Mouse (Mus musculus) urinary bladder, adult 2 months (tissue): ENCODE measurements around the gene Susd4. TPM values are rescaled to one million over a fixed set of nuclear protein-coding genes. Genes with fewer than 3 reads are reported as not detected.
A peak's percentile ranks its signal among the peaks of the same experiment; 100 is the strongest.

Source experiments
- DNase-seq: peaks from one replicate; pipeline ENCODE4 v3.0.0; 2022; ENCODE audit warnings: low spot score
- polyA plus RNA-seq: library from polyadenylated mRNA; depleted of rRNA; stranded (reverse); fragments of >200 nt; gene quantifications from 2 replicates; pipeline ENCODE4 v1.2.3, GENCODE M21; 2012

The Susd4 gene
- polyA plus RNA-seq, 1 experiment: 9.2 TPM

- DNase-seq: no peak
These were observed 93.0 kb downstream of the Susd4 start for GRCm38 (mm10) chr1:182856636-182857035.

DNA sequence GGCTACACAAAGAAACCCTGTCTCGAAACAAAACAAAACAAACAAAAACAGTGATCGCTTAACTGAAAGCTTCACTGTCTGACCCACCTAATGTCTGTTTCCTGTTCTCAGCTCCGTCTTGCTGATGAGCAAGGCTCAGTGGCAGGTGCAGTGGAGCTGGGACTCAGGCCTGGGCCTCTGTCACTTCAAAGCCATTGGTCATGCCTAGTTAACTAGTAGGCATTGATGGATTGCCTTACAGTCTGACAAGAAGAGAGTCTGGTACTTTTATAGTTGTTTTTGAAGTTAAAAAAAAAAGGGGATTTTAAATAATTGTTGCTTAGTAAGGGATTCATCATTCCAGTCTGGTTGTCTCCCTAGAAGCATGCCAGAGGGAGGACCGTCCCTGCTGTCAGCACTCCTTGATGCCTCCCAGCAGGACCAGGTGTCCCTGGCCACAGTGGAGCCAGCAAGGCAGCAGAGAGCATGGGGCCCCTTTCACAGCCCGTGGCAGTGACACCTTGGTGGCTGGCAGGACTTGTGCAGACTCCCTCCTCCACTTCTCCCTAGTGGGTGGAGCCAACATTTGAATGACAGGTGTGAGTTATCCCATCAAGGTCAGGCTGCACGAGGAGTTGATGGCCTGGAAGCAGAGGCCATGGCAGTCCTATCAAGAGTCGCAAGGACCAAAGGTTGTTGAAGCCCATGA is 98.2 kb downstream of the Susd4 start:
- DNase-seq: no peak

- DNase-seq: no peak
These were observed 99.7 kb downstream of the Susd4 start for GRCm38 (mm10) chr1:182863396-182863795.

DNA sequence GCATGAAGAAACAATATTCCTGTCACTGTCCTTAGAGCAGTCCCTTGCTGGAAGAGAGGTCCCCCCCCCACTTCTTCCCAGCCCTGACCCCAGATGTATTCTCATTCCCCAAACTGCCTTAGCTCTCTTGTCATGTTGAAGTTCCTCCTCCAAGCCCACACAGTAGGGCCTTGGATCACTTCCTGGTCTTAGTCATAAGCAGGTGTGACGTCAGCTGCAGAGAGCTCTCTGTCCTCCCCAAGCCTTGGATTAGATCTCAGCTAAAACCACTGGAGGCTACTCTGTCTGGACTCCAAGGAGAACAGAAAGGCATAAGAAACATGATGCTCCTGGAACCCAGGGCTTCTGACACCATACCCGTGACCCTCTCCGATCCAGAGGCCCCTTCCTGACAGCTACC is 104.2 kb downstream of the Susd4 start:
- DNase-seq: no peak

DNA sequence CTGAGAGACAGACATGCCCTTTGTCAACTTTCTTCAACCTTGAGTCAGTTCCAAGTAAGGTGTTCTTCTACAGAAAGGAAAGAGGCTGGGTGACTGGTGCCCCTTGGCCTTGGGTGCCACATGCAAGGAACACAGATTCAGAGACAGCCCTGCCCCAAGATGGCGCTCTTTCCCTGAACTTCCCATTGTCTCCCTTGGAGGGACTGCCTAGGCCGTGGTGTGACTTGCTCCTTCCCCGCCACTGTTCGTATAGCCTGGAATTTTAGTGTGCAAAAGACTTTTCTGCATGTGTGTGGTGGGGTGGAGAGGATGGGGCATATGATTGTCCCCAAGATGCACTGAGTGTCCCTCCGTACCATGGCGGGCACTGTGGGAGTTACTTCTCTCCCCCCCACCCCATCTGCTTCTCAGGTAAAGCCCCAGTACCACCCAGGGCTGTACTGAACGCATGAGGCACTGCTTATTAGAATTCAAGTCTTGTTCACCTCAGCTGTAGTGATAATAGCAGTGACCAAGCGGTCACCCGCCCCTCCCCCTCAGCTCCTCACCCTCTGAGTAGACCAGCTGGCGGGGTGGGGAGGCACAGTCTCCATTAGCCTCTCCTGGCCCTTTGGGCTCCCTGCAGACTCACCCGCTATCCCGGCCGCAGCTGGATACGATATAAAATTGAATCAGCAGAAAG is 104.9 kb downstream of the Susd4 start:
- DNase-seq: peak; percentile 32

DNA sequence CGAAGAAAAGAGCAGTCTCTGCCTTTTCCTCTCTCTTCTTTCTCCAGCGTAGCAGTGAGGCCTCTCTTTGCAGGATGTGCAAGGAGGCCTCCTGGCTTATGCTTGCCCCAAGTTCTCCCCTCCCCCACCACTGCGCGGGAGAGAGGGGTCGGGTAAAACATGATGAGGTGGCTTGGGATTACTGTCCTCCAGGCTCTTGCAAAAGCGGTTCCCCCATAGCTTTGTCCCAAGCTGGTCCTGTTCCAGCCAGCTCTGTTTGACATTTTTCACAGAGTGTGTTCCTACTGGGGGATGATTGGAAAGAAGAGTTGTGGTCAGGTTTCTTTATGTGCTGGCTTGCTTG is 105.4 kb downstream of the Susd4 start:
- DNase-seq: no peak

DNA sequence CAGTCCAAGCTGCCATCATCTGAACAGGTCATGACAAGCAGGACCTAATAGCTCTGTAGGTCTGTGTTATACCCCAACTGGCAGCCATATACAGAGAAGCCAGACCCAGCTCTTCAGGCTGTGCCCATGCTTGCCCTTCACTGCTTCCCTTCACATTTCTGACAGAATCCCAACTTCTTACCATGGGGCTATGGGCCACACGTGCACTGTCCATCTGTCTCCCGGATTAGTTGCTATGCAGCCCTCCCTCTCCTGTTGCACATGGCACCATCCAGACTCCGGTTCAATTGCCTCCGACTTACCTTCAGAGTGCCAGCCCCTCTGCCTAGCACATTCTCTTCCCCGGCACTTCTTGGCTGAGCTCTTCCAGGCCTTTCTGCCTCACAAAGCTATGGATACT is 114.5 kb downstream of the Susd4 start:
- no peak for DNase-seq

DNA sequence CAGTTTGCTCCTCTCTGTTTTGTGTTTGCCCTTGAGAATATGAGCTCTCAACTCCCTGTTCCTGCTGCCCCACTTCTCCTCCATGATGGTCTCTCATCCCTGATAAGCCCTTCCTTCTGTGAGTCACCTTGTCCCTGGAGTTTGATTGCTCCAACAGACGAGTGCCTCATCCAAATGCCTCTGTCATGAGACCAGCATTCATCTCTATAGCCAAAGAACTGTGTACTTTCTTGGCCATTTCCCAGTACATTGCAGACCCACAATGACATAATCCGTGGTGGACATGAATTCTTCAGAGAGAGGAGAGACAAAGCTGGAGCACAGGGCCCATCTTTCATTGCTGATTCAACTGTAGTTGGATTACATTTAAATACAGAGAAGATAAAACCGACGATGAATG is 115.1 kb downstream of the Susd4 start:
- DNase-seq: no peak

- no peak for DNase-seq
These were observed 117.6 kb downstream of the Susd4 start for GRCm38 (mm10) chr1:182881246-182881645.

GRCm38 (mm10) chr1:182882611-182883010 is 119.0 kb downstream of the Susd4 start:
- DNase-seq: no peak

GRCm38 (mm10) chr1:182895698-182896097 is 132.0 kb downstream of the Susd4 start:
- no peak for DNase-seq

- no peak for DNase-seq
These were observed 133.4 kb downstream of the Susd4 start for GRCm38 (mm10) chr1:182897071-182897470.

- no peak for DNase-seq
These were observed 134.0 kb downstream of the Susd4 start for GRCm38 (mm10) chr1:182897506-182898138.

GRCm38 (mm10) chr1:182902095-182902494 is 138.4 kb downstream of the Susd4 start:
- DNase-seq: no peak

DNA sequence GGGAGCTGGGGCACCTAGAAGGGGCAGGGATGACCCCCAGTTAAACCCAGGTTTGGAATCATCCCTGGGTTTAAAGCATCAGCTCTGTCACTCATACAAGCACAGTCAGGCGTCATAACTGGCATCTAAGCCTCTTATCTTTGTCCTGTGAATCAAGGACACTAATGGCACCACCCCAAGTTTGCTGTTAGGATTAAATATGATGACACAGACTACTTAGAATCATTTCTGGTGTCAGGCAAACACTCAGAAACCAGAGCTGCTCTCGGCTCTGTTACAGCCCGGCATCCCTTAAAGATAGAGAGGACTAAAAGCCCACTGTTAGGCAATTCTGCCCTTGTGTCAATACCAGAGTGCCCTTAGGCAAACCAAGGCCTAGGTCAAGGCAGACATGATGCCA is 139.2 kb downstream of the Susd4 start:
- DNase-seq: no peak

GRCm38 (mm10) chr1:182905669-182906068 is 142.0 kb downstream of the Susd4 start:
- no peak for DNase-seq

DNA sequence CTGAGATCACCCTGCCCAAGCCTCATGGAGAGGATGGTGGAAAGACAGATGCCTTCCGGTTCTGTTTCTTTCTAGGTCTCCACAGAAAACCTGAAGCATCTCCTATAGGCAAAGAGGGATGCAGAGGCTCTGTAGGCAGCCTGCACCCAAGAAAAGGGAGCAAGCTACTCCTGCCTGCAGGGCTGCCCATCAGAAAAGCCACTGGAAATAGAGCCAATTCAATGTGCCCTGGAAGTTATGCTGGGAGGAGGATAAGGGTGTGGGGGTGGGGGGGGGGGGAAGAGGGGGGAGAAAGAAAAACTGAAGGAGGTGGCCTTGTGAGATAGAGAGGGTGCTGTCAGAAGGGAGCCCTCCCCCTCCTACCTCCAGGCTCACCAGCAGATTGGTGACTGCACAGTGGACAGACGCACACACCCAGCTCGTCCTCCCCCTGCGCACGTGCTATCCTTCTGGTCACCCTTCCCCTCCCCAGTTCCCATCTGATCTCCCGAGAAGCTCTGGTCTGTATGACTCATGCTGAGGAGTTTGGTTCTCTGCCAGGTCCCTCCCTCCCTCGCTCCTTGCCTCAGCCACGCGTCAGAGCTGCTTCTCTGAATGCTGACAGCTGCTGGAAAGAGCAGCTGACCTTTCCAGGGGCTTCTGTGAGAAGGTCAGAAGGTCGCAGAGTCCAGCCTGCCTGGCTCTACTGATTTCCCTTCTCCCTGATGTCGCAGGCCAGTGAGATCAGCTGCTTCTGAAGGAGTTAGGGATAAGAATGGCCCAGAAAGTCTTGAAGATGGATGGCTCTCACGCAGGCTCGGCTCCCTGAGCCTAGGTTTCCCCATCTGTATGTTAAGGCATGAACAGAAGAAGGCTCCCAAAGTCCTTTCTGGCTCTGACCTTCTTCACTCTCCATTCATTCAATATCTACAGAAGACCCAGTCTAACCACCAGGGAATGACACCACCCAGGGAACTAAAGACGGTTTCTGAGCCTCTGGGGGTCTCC is 144.7 kb downstream of the Susd4 start:
- DNase-seq: peak; percentile 68

- no peak for DNase-seq
These were observed 145.4 kb downstream of the Susd4 start for GRCm38 (mm10) chr1:182909066-182909465.

- DNase-seq: no peak
These were observed 145.9 kb downstream of the Susd4 start for GRCm38 (mm10) chr1:182909596-182909995.

DNA sequence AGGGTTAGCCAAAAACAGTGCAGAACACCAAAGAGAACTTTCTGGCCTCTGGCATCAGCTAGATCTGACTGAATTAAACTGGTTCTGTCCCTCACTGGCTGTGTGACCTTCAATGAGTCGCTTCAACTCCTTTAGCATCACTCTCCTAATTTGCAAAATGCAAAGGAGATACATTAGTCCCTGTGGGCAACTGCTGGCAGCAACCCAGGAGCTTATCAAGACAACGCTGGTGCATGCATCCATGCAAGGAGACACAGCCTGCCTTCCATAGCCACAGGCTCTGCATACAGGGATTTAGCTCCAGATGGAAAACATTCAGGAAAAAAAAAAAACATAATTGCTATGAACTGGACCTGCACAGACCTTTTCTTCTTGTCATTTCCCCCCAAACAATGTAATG is 148.9 kb downstream of the Susd4 start:
- no peak for DNase-seq

GRCm38 (mm10) chr1:182914121-182914908 is 150.7 kb downstream of the Susd4 start:
- DNase-seq: no peak
